Mouse (Mus musculus) heart, postnatal 4 days (tissue): ENCODE data around the gene Ndufb7. TPM values are rescaled to one million over a fixed set of nuclear protein-coding genes. Genes with fewer than 3 reads are reported as not detected.
"Not testable (repeated sequence)": the region's sequence is repeated elsewhere in the genome, so short reads cannot be mapped to it uniquely, and the experiment has no call there.

Experiments
- DNase-seq: peaks from one replicate; pipeline ENCODE4 v3.0.0; 2021
- total RNA-seq, 2 experiments: library from RNA; stranded (reverse); gene quantifications; 2 replicates each; pipeline ENCODE4 v1.2.3; 2021

Ndufb7 gene
- 100 to 1,000 TPM; 517 to 525 TPM for total RNA-seq

DNA sequence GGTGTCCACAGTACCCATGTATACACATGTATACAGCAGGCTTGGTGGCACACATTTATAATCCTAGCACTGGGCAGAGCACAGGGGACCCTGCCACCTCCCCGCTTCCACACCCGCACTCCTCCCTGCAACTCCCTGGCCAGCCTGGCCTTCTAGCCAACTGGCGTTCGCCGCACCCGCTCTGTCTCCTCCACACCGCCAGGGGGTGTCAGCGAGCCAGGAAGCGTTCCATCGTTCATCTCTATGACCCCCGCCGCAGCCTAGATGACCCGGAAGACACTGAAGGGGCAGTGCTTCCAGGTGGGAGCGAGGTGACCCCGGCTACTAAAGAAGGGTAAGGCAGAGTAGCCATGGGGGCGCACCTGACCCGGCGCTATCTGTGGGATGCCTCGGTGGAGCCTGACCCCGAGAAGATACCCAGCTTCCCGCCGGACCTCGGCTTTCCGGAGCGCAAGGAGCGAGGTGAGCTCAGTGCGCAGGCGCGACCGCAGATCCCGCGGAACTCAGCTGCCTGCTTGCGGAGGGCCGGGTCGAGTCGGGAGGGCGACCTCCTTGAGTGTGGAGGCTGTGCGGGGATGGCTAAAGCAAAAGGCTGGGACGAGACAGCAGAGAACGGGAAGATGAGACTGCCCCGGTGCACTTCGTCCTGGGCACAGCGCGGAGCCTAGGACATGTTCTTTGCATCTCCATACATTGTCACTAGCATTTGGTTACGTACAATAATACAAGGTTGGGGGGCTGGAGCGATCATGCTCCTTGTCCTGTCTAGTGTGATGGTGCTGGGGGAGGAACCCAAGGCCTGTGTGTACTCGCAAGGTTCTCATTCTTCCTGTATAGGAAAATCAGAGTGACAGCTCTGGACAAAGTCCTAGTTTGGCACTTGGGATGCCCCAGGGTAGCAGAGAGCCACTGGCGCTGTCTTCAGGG, at the start of gene Ndufb7:
Gene Ndufb7 (plus strand): TSS at position 203 of the 927 bp plus-strand sequence.
- DNase-seq, result peak; percentile 98

DNA sequence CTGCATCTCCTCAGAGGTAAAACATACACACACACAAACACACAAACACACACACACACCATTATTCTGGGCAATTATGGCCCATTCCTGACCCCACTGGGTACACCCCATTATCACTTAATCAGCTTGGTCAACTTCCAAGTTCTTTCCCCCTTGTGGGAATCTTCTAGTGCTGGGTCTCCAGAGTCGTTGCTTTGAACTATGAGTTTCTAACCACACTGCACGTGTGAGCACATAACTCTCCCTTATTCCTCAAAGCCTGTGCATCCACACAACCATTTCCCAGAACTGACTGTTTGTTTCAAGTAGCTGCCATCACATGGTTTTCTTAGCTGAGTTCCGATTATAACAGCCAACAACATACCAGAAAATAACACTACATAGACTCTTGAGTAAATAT, 46.0 kb upstream of the Ndufb7 start:
- no peak for DNase-seq

- DNase-seq, result not testable (repeated sequence)
Measured at GRCm38 (mm10) chr8:83520907-83521306, 45.6 kb upstream of the Ndufb7 start.

DNA sequence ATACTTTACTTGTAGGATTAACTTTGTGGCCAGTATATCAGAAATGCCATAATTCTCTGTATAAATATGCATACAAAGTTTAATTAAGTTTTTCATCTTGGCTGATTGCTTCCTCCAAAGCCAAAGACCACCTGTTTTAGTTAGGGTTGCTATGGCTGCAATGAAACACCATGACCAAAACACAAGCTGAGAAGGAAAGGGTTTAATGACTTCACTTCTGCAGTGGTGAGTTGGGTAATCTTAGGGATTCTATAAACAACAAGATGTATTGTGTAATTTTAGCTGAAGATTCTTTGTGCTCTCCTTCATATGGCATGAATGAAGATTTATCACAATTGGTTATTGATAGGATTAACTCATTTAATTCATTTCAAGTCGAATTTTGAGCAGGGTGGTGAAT, 45.2 kb upstream of the Ndufb7 start:
- no peak for DNase-seq

GRCm38 (mm10) chr8:83534802-83535201, 31.7 kb upstream of the Ndufb7 start:
- DNase-seq, result no peak

DNA sequence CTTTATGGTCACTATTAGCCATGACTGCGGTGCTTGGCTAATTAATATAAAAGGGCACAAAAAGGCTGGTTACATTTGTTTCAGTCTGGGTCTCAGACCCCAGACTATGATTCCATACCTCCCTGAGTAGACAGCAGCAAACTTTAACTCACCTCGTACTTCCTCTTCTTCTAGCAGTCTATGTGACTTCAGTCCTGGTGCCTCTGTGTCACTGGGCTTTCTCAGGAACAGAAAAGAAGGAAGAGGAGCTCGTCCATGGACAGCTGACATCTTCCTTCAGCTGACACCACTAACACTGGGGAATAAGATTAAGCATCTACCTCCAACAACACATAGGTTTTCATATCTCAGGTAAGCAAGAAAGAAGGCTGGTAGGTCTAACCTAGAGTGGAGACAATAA, 30.7 kb upstream of the Ndufb7 start, which contains the start of gene Olfr370:
Gene Olfr370 (plus strand): TSS at position 45 of the 400 bp plus-strand sequence.
- DNase-seq, result no peak

- DNase-seq, result no peak
Measured at GRCm38 (mm10) chr8:83562669-83563068, 3.8 kb upstream of the Ndufb7 start.

GRCm38 (mm10) chr8:83563246-83563645, 3.2 kb upstream of the Ndufb7 start:
- no peak for DNase-seq

GRCm38 (mm10) chr8:83565731-83566375, 618 bp upstream of the Ndufb7 start:
- DNase-seq, result peak; percentile 36

DNA sequence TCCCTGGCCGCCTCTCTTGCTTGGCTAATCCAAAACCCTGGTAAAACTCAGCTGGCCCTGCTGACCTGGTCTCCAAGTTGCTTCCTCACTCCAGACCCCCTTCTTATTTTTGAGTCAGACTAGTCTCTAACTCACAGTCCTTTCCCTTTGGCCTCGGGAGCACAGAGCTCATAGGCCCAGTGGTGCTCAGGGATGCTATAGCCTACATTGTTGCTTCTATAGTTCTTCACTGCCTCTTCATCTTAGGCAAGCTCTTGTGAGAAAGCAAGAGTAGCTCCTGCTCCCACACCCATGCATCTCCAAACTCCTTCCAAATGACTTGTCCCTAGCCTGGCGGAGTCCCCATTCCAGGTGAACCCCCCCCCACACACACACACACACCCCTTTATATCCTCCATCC, 1.2 kb downstream of the Ndufb7 start:
- no peak for DNase-seq

DNA sequence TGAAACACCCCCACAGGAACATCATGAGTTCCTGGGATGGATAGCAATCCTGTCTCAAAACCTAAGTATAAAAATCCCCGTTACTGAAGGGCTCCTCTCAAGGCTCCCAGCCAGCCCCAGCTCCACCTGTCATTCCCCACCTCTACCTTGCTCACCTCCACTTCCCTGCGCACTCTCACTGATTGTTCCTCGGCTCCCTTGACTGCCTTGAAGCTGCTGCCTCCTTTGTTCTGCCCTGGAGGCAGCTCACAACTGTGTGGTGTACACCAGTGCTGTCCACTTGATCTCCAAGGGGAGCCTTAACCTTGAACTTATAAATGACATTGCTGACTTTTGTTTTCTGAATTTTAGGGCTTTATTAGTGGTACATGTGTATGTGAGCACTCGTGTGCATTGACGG, 1.7 kb downstream of the Ndufb7 start:
- DNase-seq, result no peak

DNA sequence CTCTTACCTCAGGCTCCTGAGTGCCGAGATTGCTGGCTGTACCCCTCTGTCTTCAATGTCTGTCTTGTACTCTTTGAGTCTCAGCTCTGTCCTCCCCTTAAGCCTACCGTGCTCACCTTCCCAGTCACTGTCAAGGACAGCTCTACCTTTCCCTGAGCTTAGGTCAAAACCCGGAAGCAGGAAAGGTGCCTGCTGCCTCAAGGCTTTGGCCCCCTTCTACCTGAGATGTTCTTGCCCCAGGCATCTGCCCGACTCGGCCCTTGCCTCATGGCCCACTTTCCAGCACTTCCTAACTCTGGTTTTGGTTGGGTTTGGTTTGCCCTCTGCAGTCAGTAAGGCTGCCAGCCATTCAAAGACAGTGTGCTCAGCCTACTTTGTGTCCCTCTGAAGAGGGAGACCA, 2.3 kb downstream of the Ndufb7 start:
- DNase-seq, result no peak

- DNase-seq, result no peak
Measured at GRCm38 (mm10) chr8:83569165-83569564, 2.7 kb downstream of the Ndufb7 start.

DNA sequence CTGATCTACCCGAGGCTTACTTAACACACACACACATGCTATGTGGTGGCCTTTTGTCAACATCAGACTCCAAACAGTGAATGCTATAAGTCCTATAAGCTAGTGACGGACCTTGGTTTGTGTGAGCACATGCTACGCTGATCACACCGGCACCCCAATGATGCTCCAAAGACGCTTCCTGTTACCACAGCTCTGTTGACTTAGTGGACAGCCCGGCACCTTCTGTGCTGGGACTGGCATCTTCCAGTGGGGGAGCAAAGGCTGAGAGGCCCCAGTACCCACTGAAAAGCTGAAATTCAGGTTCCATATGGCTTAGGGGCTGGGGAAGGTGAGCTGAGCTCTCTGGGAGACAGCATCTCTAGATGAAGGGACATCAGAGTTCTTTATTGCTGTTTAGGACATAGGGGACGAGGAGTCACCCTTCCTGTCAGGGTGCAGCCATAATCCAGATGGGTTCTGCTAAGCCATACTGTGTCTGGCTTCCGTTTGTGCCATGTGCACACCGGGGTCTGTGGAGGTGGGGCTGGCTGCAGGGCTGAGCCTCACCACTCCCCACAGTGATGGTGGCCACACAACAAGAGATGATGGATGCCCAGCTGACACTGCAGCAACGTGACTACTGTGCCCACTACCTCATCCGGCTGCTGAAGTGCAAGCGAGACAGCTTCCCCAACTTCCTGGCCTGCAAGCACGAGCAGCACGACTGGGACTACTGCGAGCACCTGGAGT, 4.0 kb downstream of the Ndufb7 start:
- no peak for DNase-seq

- DNase-seq, result not testable (repeated sequence)
Measured at GRCm38 (mm10) chr8:83571001-83571340, 4.5 kb downstream of the Ndufb7 start.

GRCm38 (mm10) chr8:83571791-83572190, 5.3 kb downstream of the Ndufb7 start:
- no peak for DNase-seq

DNA sequence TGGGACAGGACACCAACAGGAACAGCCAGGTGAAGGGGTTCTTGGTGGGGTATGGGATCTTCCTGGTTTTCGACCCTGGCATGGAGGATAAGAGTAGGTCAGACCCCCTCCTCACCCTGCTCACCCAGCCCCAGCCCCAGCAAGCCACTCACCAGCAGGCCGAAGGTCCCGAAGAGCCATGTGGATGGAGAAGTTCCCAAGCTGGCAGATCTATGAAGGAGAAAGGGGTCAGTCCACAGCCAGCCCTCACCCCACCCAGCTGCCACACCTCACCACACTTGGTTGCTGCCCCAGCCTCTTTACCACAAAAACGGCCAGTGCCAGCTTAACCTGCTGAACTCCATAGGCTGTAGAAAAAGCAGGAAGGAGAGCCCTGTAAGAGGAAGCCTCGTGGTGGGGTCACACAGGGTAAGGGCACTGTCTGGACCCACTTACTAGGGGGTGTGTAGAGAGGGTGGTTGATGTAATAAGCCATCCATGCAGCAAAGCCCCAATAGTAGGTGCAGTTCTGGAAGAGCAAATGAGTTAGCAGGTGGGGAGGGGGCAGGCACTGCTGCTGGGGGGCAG, 5.9 kb downstream of the Ndufb7 start:
- DNase-seq, result no peak

- peak; percentile 64 for DNase-seq
Measured at GRCm38 (mm10) chr8:83573140-83573875, 6.8 kb downstream of the Ndufb7 start.

- peak; percentile 29 for DNase-seq
Measured at GRCm38 (mm10) chr8:83574631-83575315, 8.3 kb downstream of the Ndufb7 start.

GRCm38 (mm10) chr8:83575561-83576515, 9.4 kb downstream of the Ndufb7 start:
- peak; percentile 56 for DNase-seq
